Mouse (Mus musculus) lung, adult 2 months (tissue): ENCODE data around the gene Ticam1. TPM values are rescaled to one million over a fixed set of nuclear protein-coding genes. Genes with fewer than 3 reads are reported as not detected.
A peak's percentile ranks its signal among the peaks of the same experiment; 100 is the strongest.

Experiments used
- DNase-seq: peaks from one replicate; pipeline ENCODE4 v3.0.0; 2022
- H3K4me1 ChIP-seq: fragments of 200-500 bp; 2 replicates; pipeline ENCODE4 v1.6.1; 2011; ENCODE audit warnings: low read length; ENCODE audit not compliant: control insufficient read depth, insufficient read depth
- H3K4me3 ChIP-seq: fragments of 200-500 bp; replicated peaks from 2 replicates; pipeline ENCODE3; 2011; ENCODE audit warnings: low read depth, mild to moderate bottlenecking, control low read depth, low read length; ENCODE audit errors: extremely low read depth
- CTCF ChIP-seq: fragments of 200-500 bp; IDR thresholded peaks from 2 replicates; pipeline ENCODE4 v1.5.1; 2011; ENCODE audit warnings: mild to moderate bottlenecking, low read length, control low read depth; ENCODE audit not compliant: insufficient read depth
- POLR2A ChIP-seq: fragments of 200-500 bp; IDR thresholded peaks from 2 replicates; pipeline ENCODE4 v1.6.1; 2011; ENCODE audit warnings: low read depth, mild to moderate bottlenecking, control low read depth, low read length, borderline replicate concordance; ENCODE audit errors: extremely low read depth
- WGBS: fragments of 180-500 bp; shearing (Covaris S2); methylation state at CpG from one replicate; pipeline ENCODE4 v1.1.7; 2018; 5-methylcytosine and 5-hydroxymethylcytosine counted together
- polyA plus RNA-seq: library from polyadenylated mRNA; depleted of rRNA; stranded (reverse); fragments of >200 nt; gene quantifications from 2 replicates; pipeline ENCODE4 v1.2.3, GENCODE M21; 2012; rRNA removed

Ticam1 gene
- 17.1 and 18.1 TPM in 2 replicates for polyA plus RNA-seq

GRCm38 (mm10) chr17:56276643-56277566, at the start of gene Ticam1:
Gene Ticam1 (minus strand): TSS chr17:56276786.
- Histone ChIP-seq H3K4me1 (peaks cover 7% of the 10 kb centered on the region), H3K4me3 (peak within 1 kb of the TSS; percentile 88)
- 2% methylated on average over 21 of the region's 21 CpGs for WGBS
- TF ChIP-seq POLR2A (peak; percentile 75; the same call in 1 of the 2 replicates), CTCF (no peak)
- DNase-seq, result peak; percentile 81

- H3K4me1 ChIP-seq, result peaks cover 11% of the 10 kb centered on the region
- 1% methylated on average over 57 of the region's 57 CpGs for WGBS
- TF ChIP-seq CTCF (no peak), POLR2A (peak; percentile 70; the same call in 1 of the 2 replicates)
- peak; percentile 98 for DNase-seq
- H3K4me3 ChIP-seq, result peak within 1 kb of the TSS; percentile 71
Observed at GRCm38 (mm10) chr17:56325450-56326152, 49.0 kb upstream of the Ticam1 start, which contains the start of gene Kdm4b. Gene Kdm4b (plus strand): TSS chr17:56326062.

- DNase-seq, result no peak
- TF ChIP-seq CTCF, result no peak
- no peak for TF ChIP-seq POLR2A
- Histone ChIP-seq H3K4me1 (peaks cover 11% of the 10 kb centered on the region), H3K4me3 (no peak overlapping the region)
- 60% methylated on average over 3 of the region's 3 CpGs for WGBS
Observed at GRCm38 (mm10) chr17:56324419-56324818, 47.8 kb upstream of the Ticam1 start.

- Histone ChIP-seq H3K4me3 (no peak overlapping the region), H3K4me1 (0 out of 2 replicates have a peak, but pooled peaks cover 2% of the 10 kb centered on the region)
- WGBS, result 76% methylated on average over 15 of the region's 15 CpGs
- TF ChIP-seq CTCF (no peak), POLR2A (no peak)
- DNase-seq, result no peak
Observed at GRCm38 (mm10) chr17:56309191-56309945, 32.8 kb upstream of the Ticam1 start.

GRCm38 (mm10) chr17:56308088-56308487, 31.5 kb upstream of the Ticam1 start:
- TF ChIP-seq CTCF (no peak), POLR2A (no peak)
- DNase-seq, result no peak
- Histone ChIP-seq H3K4me1 (0 out of 2 replicates have a peak, but pooled peaks cover 2% of the 10 kb centered on the region), H3K4me3 (no peak overlapping the region)
- 57% methylated on average over 6 of the region's 6 CpGs for WGBS

- 47% methylated on average over 8 of the region's 8 CpGs for WGBS
- Histone ChIP-seq H3K4me1 (0 out of 2 replicates have a peak, but pooled peaks cover 2% of the 10 kb centered on the region), H3K4me3 (no peak overlapping the region)
- TF ChIP-seq POLR2A (no peak), CTCF (peak; percentile 38; the same call in 1 of the 2 replicates)
- DNase-seq, result no peak
Observed at GRCm38 (mm10) chr17:56305826-56306225, 29.2 kb upstream of the Ticam1 start.

GRCm38 (mm10) chr17:56305156-56305555, 28.6 kb upstream of the Ticam1 start:
- WGBS, result 33% methylated on average over 9 of the region's 9 CpGs

GRCm38 (mm10) chr17:56304718-56305117, 28.1 kb upstream of the Ticam1 start:
- no peak for DNase-seq

More at GRCm38 (mm10) chr17:56305156-56305555, 28.6 kb upstream of the Ticam1 start:
- no peak overlapping the region for H3K4me3 ChIP-seq
- H3K4me1 ChIP-seq, result 0 out of 2 replicates have a peak, but pooled peaks cover 2% of the 10 kb centered on the region
- no peak for DNase-seq
- TF ChIP-seq POLR2A (no peak), CTCF (no peak)

GRCm38 (mm10) chr17:56303847-56304586, 27.4 kb upstream of the Ticam1 start:
- peak; percentile 94 for DNase-seq
- Histone ChIP-seq H3K4me3 (peak overlapping the region; percentile 77), H3K4me1 (0 out of 2 replicates have a peak, but pooled peaks cover 2% of the 10 kb centered on the region)
- WGBS, result under 1% methylated on average over 68 of the region's 68 CpGs
- TF ChIP-seq CTCF (no peak), POLR2A (no peak)

More at GRCm38 (mm10) chr17:56304718-56305117, 28.1 kb upstream of the Ticam1 start:
- Histone ChIP-seq H3K4me1 (0 out of 2 replicates have a peak, but pooled peaks cover 2% of the 10 kb centered on the region), H3K4me3 (no peak overlapping the region)
- WGBS, result 12% methylated on average over 11 of the region's 11 CpGs
- TF ChIP-seq CTCF (no peak), POLR2A (no peak)
